Mouse (Mus musculus) layer of hippocampus, adult 8-10 months (tissue): ENCODE measurements around the gene Gm11042. TPM values are rescaled to one million over a fixed set of nuclear protein-coding genes. Genes with fewer than 3 reads are reported as not detected.

Source experiments
- DNase-seq, 2 experiments: peaks; one replicate each; pipeline ENCODE4 v3.0.0; 2022; ENCODE audit warnings: low spot score in 2 of 2
- total RNA-seq, 4 experiments: library from RNA; stranded (reverse); gene quantifications; 2 replicates each; pipeline ENCODE4 v1.2.4; 2022

The Gm11042 gene
- total RNA-seq, 4 experiments from 2014 or later, result not detected

GRCm38 (mm10) chr12:74284685-74285054 is 31.5 kb downstream of the Gm11042 start:
- DNase-seq, result peak; percentile 48 to 49

GRCm38 (mm10) chr12:74284020-74284684 is 32.0 kb downstream of the Gm11042 start:
- peak; percentile 92 to 94 for DNase-seq

- peak in 1 of 2 experiments; percentile 1 for DNase-seq
Observed at GRCm38 (mm10) chr12:74282846-74283245, 33.3 kb downstream of the Gm11042 start.

- peak in 1 of 2 experiments; percentile 41 for DNase-seq
Observed at GRCm38 (mm10) chr12:74281403-74281802, 34.8 kb downstream of the Gm11042 start.

GRCm38 (mm10) chr12:74277265-74277664 is 38.9 kb downstream of the Gm11042 start:
- peak in 1 of 2 experiments; percentile 5 for DNase-seq

- DNase-seq, result no peak
Observed at GRCm38 (mm10) chr12:74272545-74272944, 43.6 kb downstream of the Gm11042 start.

- no peak for DNase-seq
Observed at GRCm38 (mm10) chr12:74268644-74269285, 47.4 kb downstream of the Gm11042 start.

- no peak for DNase-seq
Observed at GRCm38 (mm10) chr12:74267049-74267448, 49.1 kb downstream of the Gm11042 start.
